Mouse (Mus musculus) kidney, postnatal 0 days (tissue): ENCODE measurements around the gene Adam17. TPM values are rescaled to one million over a fixed set of nuclear protein-coding genes. Genes with fewer than 3 reads are reported as not detected.

Source experiments
- ATAC-seq: fragments of 200-750 bp; cut with Nextera tagmentation; replicated peaks from 2 replicates; pipeline ENCODE4 v1.8.0; 2017; ENCODE audit warnings: low read depth, moderate number of reproducible peaks, moderate TSS enrichment, moderate library complexity; ENCODE audit not compliant: low FRiP score
- DNase-seq: peaks from one replicate; pipeline ENCODE4 v3.0.0-alpha.2; 2016; ENCODE audit warnings: low spot score
- H3K27ac ChIP-seq: fragments of 300-500 bp; sonication (generic); 2 replicates; pipeline ENCODE4 v1.5.1; 2014; ENCODE audit warnings: mild to moderate bottlenecking
- H3K27me3 ChIP-seq: fragments of 300-500 bp; sonication (generic); 2 replicates; pipeline ENCODE4 v1.6.1; 2014; ENCODE audit warnings: low read length, mixed read lengths; ENCODE audit not compliant: insufficient read depth
- H3K36me3 ChIP-seq: fragments of 300-500 bp; sonication (generic); 2 replicates; pipeline ENCODE4 v1.6.1; 2014; ENCODE audit warnings: low read length, mixed read lengths; ENCODE audit not compliant: insufficient read depth
- H3K4me1 ChIP-seq: fragments of 300-500 bp; sonication (generic); replicated peaks from 2 replicates; pipeline ENCODE4 v1.6.1; 2014; ENCODE audit warnings: antibody characterized with exemption, low read length, mixed read lengths; ENCODE audit not compliant: insufficient read depth
- H3K4me2 ChIP-seq: fragments of 300-500 bp; sonication (generic); 2 replicates; pipeline ENCODE4 v1.6.1; 2014; ENCODE audit warnings: mild to moderate bottlenecking, low read length, moderate library complexity, mixed read lengths
- H3K4me3 ChIP-seq: fragments of 300-500 bp; sonication (generic); replicated peaks from 2 replicates; pipeline ENCODE4 v1.5.1; 2014; ENCODE audit warnings: low read depth, low read length
- H3K9ac ChIP-seq: fragments of 300-500 bp; sonication (generic); 2 replicates; pipeline ENCODE4 v1.6.1; 2014; ENCODE audit warnings: low read depth, low read length
- H3K9me3 ChIP-seq: fragments of 300-500 bp; sonication (generic); replicated peaks from 2 replicates; pipeline ENCODE4 v1.6.1; 2016; ENCODE audit warnings: low read length, inconsistent platforms, mixed read lengths
- CTCF ChIP-seq: IDR thresholded peaks from 2 replicates; pipeline ENCODE4 v1.5.1; 2016; ENCODE audit warnings: antibody characterized with exemption, low read depth, mild to moderate bottlenecking, moderate library complexity
- WGBS: fragments of 180-500 bp; shearing (Covaris S2); extraction: QIAGEN DNeasy Blood & Tissue Kit; methylation state at CpG from one replicate; pipeline ENCODE4 v1.1.7; 2014; 5-methylcytosine and 5-hydroxymethylcytosine counted together
- polyA plus RNA-seq: library from polyadenylated mRNA; unstranded; fragments of >200 nt; fragmentation: Nextera tagmentation; extraction: Ambion mirVana; gene quantifications from 2 replicates; pipeline ENCODE4 v1.2.1, GENCODE M21; 2015

The Adam17 gene
- polyA plus RNA-seq, 1 experiment from 2014 or later: 34.6 TPM

DNA sequence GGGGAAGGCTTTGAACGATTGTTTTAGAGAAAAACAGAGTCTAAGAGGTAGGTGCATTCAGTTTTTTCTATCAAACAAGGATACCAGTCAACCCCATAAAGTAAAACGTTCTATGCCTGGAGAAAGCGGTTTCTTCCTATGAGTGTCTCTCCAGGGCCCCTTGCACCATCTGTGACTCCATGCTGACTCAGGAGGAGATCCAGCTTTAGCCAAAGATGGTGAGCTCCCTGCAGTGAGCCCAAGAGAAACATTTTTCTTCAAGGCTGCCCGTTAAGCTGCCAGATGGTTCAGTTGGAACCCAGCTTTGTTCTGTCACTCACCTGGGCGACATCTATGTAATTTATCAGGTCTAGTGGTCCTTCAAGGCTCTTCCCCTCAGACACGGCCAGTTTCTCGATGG lies 99.0 kb downstream of the Adam17 start:
- no peaks in the 10 kb centered on the region for H3K27me3 ChIP-seq
- DNase-seq: no peak
- no peak overlapping the region for H3K9ac ChIP-seq
- ATAC-seq: no peak
- no peaks in the 10 kb centered on the region for H3K9me3 ChIP-seq
- H3K4me3 ChIP-seq: no peak overlapping the region
- no peak for TF ChIP-seq CTCF
- H3K4me2 ChIP-seq: no peak overlapping the region
- H3K4me1 ChIP-seq: no peaks in the 10 kb centered on the region
- no peak overlapping the region for H3K27ac ChIP-seq
- H3K36me3 ChIP-seq: peaks cover 29% of the 10 kb centered on the region
- WGBS: 79% methylated on average over 7 of the region's 7 CpGs

Other genes starting within 250 kb of the Adam17 start
- 81.0 and 83.5 TPM in 2 replicates for gene Cpsf3, start 88.2 kb downstream of the Adam17 start, polyA plus RNA-seq
- gene Itgb1bp1, start 87.3 kb downstream of the Adam17 start, polyA plus RNA-seq: 50.9 and 52.6 TPM in 2 replicates
- gene Iah1, start 57.2 kb downstream of the Adam17 start, polyA plus RNA-seq: 150 and 152 TPM in 2 replicates
- gene Ywhaq, start 44.0 kb upstream of the Adam17 start, polyA plus RNA-seq: 621 and 692 TPM in 2 replicates